Mouse (Mus musculus) G1E (cell line): Measurements from ENCODE around the gene Atg9b. TPM values are rescaled to one million over a fixed set of nuclear protein-coding genes. Genes with fewer than 3 reads are reported as not detected.

ENCODE experiments used
- ATAC-seq: 2 replicates; pipeline ENCODE4 v1.8.0; 2016; ENCODE audit warnings: mild to moderate bottlenecking; ENCODE audit not compliant: insufficient number of reproducible peaks, poor library complexity, low FRiP score, severe bottlenecking; ENCODE audit errors: extremely low read depth
- DNase-seq: peaks from one replicate; pipeline ENCODE4 v3.0.0; 2012; ENCODE audit warnings: low spot score
- H3K27me3 ChIP-seq: 2 replicates; pipeline ENCODE4 v1.6.1; 2012; ENCODE audit warnings: mild to moderate bottlenecking, low read length, inconsistent platforms; ENCODE audit not compliant: insufficient read depth
- H3K36me3 ChIP-seq: replicated peaks from 2 replicates; pipeline ENCODE3; 2012; ENCODE audit warnings: mild to moderate bottlenecking, inconsistent platforms
- H3K4me1 ChIP-seq: 2 replicates; pipeline ENCODE4 v1.6.1; 2012; ENCODE audit warnings: low read depth, low read length, inconsistent platforms, mixed read lengths; ENCODE audit not compliant: insufficient read depth
- H3K4me3 ChIP-seq: 2 replicates; pipeline ENCODE4 v1.5.1; 2012; ENCODE audit warnings: low read depth, mild to moderate bottlenecking, inconsistent platforms, low read length, moderate library complexity, mixed read lengths
- H3K9me3 ChIP-seq: replicated peaks from 2 replicates; pipeline ENCODE4 v1.6.1; 2012; ENCODE audit warnings: inconsistent platforms
- CTCF ChIP-seq: IDR thresholded peaks from 2 replicates; pipeline ENCODE4 v1.5.1; 2012; ENCODE audit warnings: low read depth, low read length, inconsistent platforms, mixed read lengths
- GATA1 ChIP-seq: IDR thresholded peaks from 2 replicates; pipeline ENCODE4 v1.6.1; 2012; ENCODE audit warnings: borderline replicate concordance, low read length, inconsistent platforms, mixed read lengths
- GATA2 ChIP-seq: IDR thresholded peaks from 2 replicates; pipeline ENCODE4 v1.6.1; 2012; ENCODE audit warnings: low read depth, low read length, inconsistent platforms, borderline replicate concordance
- POLR2AphosphoS5 ChIP-seq: IDR thresholded peaks from 2 replicates; pipeline ENCODE4 v1.6.1; 2012; ENCODE audit warnings: low read depth, low read length, inconsistent platforms; ENCODE audit not compliant: insufficient replicate concordance
- TAL1 ChIP-seq: conservative IDR thresholded peaks from 2 replicates; pipeline ENCODE4 v1.6.1; 2012; ENCODE audit warnings: low read depth, low read length, inconsistent platforms, mixed read lengths
- polyA plus RNA-seq: library from polyadenylated mRNA; stranded (reverse); fragments of >175 nt; gene quantifications from 2 replicates; pipeline ENCODE4 v1.2.3, GENCODE M21; 2012
- total RNA-seq, 2 experiments: library from RNA; stranded (forward) in 1 of 2; stranded (reverse) in 1 of 2; fragments of 200-1000 nt in 1 of 2; fragments of >200 nt in 1 of 2; fragmentation: Nextera tagmentation in 1 of 2; gene quantifications; 2 replicates each; pipeline ENCODE4 v1.2.3; 2014 to 2017

Atg9b gene
- total and polyA plus RNA-seq, 3 experiments = 0.11 to 0.15 TPM; not detected in 1

DNA sequence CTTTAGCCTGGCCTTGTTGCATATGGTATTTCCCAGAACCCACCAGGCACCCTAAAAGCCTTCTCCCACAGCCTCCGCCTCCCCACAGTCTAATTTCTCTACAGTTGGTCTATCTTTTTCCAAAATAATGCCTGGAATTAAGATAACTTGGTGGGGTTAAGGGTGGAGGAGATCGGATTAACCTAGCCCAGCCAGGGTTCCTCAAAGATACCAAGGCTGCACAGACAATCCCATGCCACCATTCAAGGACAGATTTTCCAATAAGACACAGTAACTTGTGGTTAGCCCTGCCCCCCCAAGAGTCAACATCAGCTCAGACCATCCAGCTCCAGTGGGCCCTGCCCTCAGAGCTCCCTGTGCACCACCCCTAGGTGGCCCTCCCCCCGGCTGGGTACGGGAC is 11.4 kb downstream of the Atg9b start:
- Histone ChIP-seq H3K4me3 (no peak overlapping the region), H3K27me3 (peaks cover 46% of the 10 kb centered on the region), H3K36me3 (no peaks in the 10 kb centered on the region), H3K4me1 (peaks cover 52% of the 10 kb centered on the region), H3K9me3 (no peaks in the 10 kb centered on the region)
- ATAC-seq (no peak), DNase-seq (no peak)
- TF ChIP-seq POLR2AphosphoS5 (no peak), CTCF (no peak), TAL1 (no peak), GATA2 (no peak)

DNA sequence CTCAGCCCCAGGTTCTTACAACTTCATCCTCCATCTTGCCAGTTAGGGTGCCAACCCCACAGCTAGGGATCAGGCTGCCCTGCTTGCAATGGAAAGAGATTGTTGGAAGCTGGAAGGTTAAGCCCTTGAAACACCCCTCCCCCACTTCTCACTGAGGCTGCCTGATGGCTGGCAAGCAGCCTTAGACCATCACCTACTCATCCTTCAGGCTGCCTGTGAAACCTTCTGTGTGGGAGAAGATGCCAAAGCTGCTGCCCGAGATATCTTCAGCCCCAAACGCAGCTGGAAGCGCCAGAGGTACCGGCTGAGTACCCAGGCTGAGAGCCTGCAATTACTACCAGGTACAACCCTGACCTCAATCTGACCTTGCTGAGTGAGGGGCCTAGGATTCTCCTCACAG is 12.4 kb downstream of the Atg9b start:
- DNase-seq = no peak
- TF ChIP-seq POLR2AphosphoS5 = no peak
- TF ChIP-seq GATA1 = no peak
- TF ChIP-seq TAL1 = no peak
- no peak for TF ChIP-seq GATA2
- no peak for TF ChIP-seq CTCF
- H3K4me3 ChIP-seq = no peak overlapping the region
- H3K9me3 ChIP-seq = no peaks in the 10 kb centered on the region
- ATAC-seq = no peak
- H3K4me1 ChIP-seq = peaks cover 42% of the 10 kb centered on the region
- no peaks in the 10 kb centered on the region for H3K36me3 ChIP-seq
- peaks cover 52% of the 10 kb centered on the region for H3K27me3 ChIP-seq

DNA sequence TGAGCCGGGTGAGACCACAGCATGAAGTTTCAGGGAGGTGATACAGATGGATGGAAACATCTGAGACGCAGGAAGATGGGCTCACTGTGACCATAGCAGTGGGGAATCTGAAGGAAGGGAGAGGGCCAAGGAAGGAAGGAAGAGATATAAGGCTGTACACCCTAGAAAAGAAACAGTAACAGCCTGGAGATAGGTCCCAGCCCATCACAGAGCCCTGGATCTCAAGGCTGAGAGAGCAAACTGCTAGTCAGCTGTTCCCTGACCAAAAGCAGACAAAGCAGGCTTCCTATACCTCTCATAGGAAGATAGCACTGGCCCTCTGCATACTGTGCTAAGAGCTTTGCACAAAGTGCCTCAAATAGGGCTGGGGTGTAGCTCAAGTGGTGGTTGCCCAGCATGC is 13.2 kb downstream of the Atg9b start:
- no peaks in the 10 kb centered on the region for H3K36me3 ChIP-seq
- peaks cover 34% of the 10 kb centered on the region for H3K4me1 ChIP-seq
- TF ChIP-seq GATA2 (no peak), TAL1 (no peak), POLR2AphosphoS5 (no peak), CTCF (no peak), GATA1 (no peak)
- DNase-seq (no peak), ATAC-seq (no peak)
- H3K9me3 ChIP-seq = no peaks in the 10 kb centered on the region
- H3K4me3 ChIP-seq = no peak overlapping the region
- H3K27me3 ChIP-seq = peaks cover 57% of the 10 kb centered on the region

DNA sequence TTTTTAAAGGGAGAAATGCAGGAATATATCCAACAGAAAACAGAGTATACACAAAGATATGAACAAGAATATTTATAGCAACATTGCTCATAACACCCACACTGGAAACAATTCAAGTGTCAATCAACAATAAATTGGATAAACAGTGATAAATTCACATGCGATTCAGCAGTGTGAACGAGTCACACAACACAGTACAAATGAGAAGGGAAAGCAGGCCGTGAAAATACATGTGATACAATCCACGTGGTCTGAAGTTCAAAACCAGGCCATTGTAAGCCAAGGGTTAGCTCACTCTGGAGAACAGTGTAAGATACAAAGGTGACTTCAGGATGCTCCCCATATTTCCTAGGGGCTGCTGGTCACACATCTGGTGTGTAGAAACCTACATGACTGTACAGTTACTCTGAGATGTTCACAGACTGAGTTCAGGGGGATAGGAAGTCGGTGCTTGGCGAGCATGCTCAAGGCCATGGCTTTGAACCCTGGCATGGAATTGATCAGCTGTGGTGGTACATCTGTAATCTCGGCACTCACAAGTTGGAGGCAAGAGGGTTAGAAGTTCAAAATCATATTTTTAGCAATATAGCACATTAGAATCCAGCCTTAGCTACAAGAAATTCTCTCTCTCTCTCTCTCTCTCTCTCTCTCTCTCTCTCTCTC is 17.1 kb downstream of the Atg9b start:
- Histone ChIP-seq H3K9me3 (no peaks in the 10 kb centered on the region), H3K36me3 (no peaks in the 10 kb centered on the region), H3K4me1 (no peaks in the 10 kb centered on the region; the same call in 1 of the 2 replicates), H3K4me3 (no peak overlapping the region), H3K27me3 (peaks cover 68% of the 10 kb centered on the region)
- DNase-seq (no peak), ATAC-seq (no peak)
- no peak for TF ChIP-seq TAL1
- TF ChIP-seq CTCF = no peak
- TF ChIP-seq POLR2AphosphoS5 = no peak
- TF ChIP-seq GATA1 = no peak
- no peak for TF ChIP-seq GATA2

GRCm38 (mm10) chr5:24374216-24374615 is 17.7 kb downstream of the Atg9b start:
- H3K27me3 ChIP-seq = peaks cover 68% of the 10 kb centered on the region
- H3K36me3 ChIP-seq = no peaks in the 10 kb centered on the region
- TF ChIP-seq POLR2AphosphoS5 (no peak), GATA1 (no peak), GATA2 (no peak), TAL1 (no peak), CTCF (no peak)
- H3K4me3 ChIP-seq = no peak overlapping the region
- no peaks in the 10 kb centered on the region for H3K9me3 ChIP-seq
- H3K4me1 ChIP-seq = no peaks in the 10 kb centered on the region; the same call in 1 of the 2 replicates
- ATAC-seq (no peak), DNase-seq (no peak)

- Histone ChIP-seq H3K9me3 (no peaks in the 10 kb centered on the region), H3K27me3 (peaks cover 67% of the 10 kb centered on the region)
- no peak for TF ChIP-seq GATA2
- TF ChIP-seq CTCF = no peak
- TF ChIP-seq GATA1 = no peak
Measured at GRCm38 (mm10) chr5:24373807-24374206, 18.1 kb downstream of the Atg9b start.

GRCm38 (mm10) chr5:24369767-24370166 is 22.2 kb downstream of the Atg9b start:
- no peak for DNase-seq
- no peak for ATAC-seq
- Histone ChIP-seq H3K36me3 (no peaks in the 10 kb centered on the region), H3K4me3 (no peak overlapping the region), H3K9me3 (no peaks in the 10 kb centered on the region), H3K4me1 (peaks cover 3% of the 10 kb centered on the region), H3K27me3 (peaks cover 70% of the 10 kb centered on the region)
- TF ChIP-seq TAL1 (no peak), GATA2 (no peak), CTCF (no peak), GATA1 (no peak), POLR2AphosphoS5 (no peak)

More at GRCm38 (mm10) chr5:24373807-24374206, 18.1 kb downstream of the Atg9b start:
- Histone ChIP-seq H3K36me3 (no peaks in the 10 kb centered on the region), H3K4me3 (no peak overlapping the region), H3K4me1 (no peaks in the 10 kb centered on the region)
- DNase-seq (no peak), ATAC-seq (no peak)
